In genomic region chr16:51315608-51316007, GRCm38 (mm10) we compare ENCODE assay signal across 9 mouse cellular contexts.
DNase-seq lines count a peak whose midpoint lies in the region; TF ChIP-seq lines count a peak whose summit lies in the region.
"Had no signal": no experiment of that assay in that cellular context is flagged by ENCODE, and none has a peak within 500 bp of the region (broad histone marks: within the 10 kb centered on the region; RNA-seq: fewer than 3 reads in every experiment).

No protein-coding gene starts in this region.

- no peak overlapping the region for H3K9ac ChIP-seq in ES-E14 (ENCODE audit: insufficient read depth, low read depth, low read length, poor library complexity, severe bottlenecking)
- H3K9ac ChIP-seq: limb, embryonic 12.5 days; stomach, embryonic 15.5 days had no signal

- DNase-seq in left cerebral cortex, adult 11 months (ENCODE audit: low spot score) = peak; percentile 7
- no peak for DNase-seq in left cerebral cortex, adult 8-10 months (ENCODE audit: low spot score in 2 of 2)
- peak; percentile 76 for DNase-seq in CD4-positive, CD25-positive, alpha-beta regulatory T cell, adult 2 months (ENCODE audit: low read depth, low spot score)
- DNase-seq in ES-E14 (ENCODE audit: low read depth, low spot score) = peak; percentile 19
- peak; percentile 83 for DNase-seq in embryo, embryonic 10.5 days (ENCODE audit: low spot score)
- DNase-seq in layer of hippocampus, postnatal 10 days (ENCODE audit: low spot score in 2 of 2) = peak; percentile 27 to 33
- peak; percentile 31 for DNase-seq in telencephalon, adult 2 months (ENCODE audit: low read depth, low spot score)

- H3K4me1 ChIP-seq in ES-E14 (ENCODE audit: control insufficient read depth in 2 of 2, insufficient read depth in 2 of 2, low read length in 2 of 2, poor library complexity in 1 of 2) = no peaks in the 10 kb centered on the region
- H3K4me1 ChIP-seq: stomach, embryonic 15.5 days had no signal

- in situ Hi-C loops in ES-E14 (cut with MboI; ENCODE audit: low sequenced_read_pairs in 2 of 2, unreplicated experiment in 2 of 2) = no loop called here

- no peaks in the 10 kb centered on the region for H3K9me3 ChIP-seq in ES-E14 (ENCODE audit: control insufficient read depth, insufficient read depth, low read depth, low read length)
- H3K9me3 ChIP-seq: limb, embryonic 12.5 days; stomach, embryonic 15.5 days had no signal

- no peak overlapping the region for H3K27ac ChIP-seq in ES-E14 (ENCODE audit: insufficient read depth, low read depth, low read length, poor library complexity, severe bottlenecking)
- H3K27ac ChIP-seq: limb, embryonic 12.5 days; stomach, embryonic 15.5 days had no signal

- no peak overlapping the region for H3K4me3 ChIP-seq in ES-E14 (ENCODE audit: insufficient read depth in 1 of 2, low read depth in 1 of 2, low read length in 2 of 2, poor library complexity in 1 of 2, severe bottlenecking in 1 of 2)
- H3K4me3 ChIP-seq: limb, embryonic 12.5 days; stomach, embryonic 15.5 days had no signal

- H3K36me3 ChIP-seq in ES-E14 (ENCODE audit: control insufficient read depth, insufficient read depth, low read length, poor library complexity, severe bottlenecking) = no peaks in the 10 kb centered on the region
- H3K36me3 ChIP-seq: limb, embryonic 12.5 days; stomach, embryonic 15.5 days had no signal

TF ChIP-seq in ES-E14, 5 proteins besides CTCF, POLR2A, EP300 and RAD21:
- TF ChIP-seq HCFC1 (IDR thresholded peaks at IDR 0.05; ENCODE audit: borderline replicate concordance, insufficient read depth, low read length) (no peak), ZC3H11A (IDR thresholded peaks at IDR 0.05; ENCODE audit: borderline replicate concordance, low read depth, low read length) (peak; percentile 54; the same call in 1 of the 2 replicates)
TF ChIP-seq in ES-E14: peak in this region for 1.

Comparison
In these comparisons a context has a peak if more than half of its experiments do, and no peak if none do; other contexts are left out.
1. DNase-seq: peak in left cerebral cortex, adult 11 months (single experiment), CD4-positive, CD25-positive, alpha-beta regulatory T cell, adult 2 months (single experiment), ES-E14 (single experiment), embryo, embryonic 10.5 days (single experiment), layer of hippocampus, postnatal 10 days (2 of 2) and telencephalon, adult 2 months (single experiment); none in left cerebral cortex, adult 8-10 months (0 of 2).